Mouse (Mus musculus) E14TG2a.4 (cell line): ENCODE results near the gene Flt1.

Experiments used
- CTCF ChIP-seq: conservative IDR thresholded peaks from 2 replicates; pipeline ENCODE4 v1.5.1; 2014; ENCODE audit warnings: low read length
- POU5F1 ChIP-seq: IDR thresholded peaks from 2 replicates; pipeline ENCODE4 v1.6.1; 2014; ENCODE audit warnings: low read length, borderline replicate concordance

DNA sequence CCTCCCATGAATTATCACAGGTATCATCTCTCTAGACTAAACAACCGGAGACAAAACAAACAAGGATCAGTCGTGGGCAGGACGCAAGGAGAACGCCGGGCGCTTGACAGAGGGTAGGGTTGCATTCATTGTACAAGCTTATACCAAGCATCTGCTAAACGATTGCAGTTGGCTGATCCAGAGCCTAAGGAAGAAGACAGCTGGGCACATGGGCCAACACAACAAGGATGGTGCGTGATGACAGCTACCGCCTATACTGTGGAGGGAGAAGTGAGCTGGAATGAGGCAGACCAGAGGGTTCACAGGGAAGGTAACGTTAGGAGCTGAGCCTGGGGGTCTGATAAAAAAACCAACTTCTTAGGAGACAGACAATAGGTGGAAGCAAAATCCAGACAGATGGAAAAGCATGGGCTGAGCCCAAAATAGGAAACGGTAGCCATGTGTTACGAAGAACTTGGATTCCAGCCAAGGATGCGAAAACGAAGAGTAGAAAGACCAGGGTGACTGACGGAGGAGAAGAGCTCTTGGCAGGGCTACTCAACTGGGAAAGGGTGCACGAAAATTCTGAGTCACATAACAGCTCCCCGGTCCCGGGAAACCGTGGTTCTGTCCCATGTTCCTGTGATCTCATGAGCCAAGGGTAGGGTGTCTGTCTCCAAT lies 53.9 kb downstream of the Flt1 start:
- no peak for TF ChIP-seq POU5F1
- TF ChIP-seq CTCF: no peak
